Mouse (Mus musculus) forebrain, embryonic 14.5 days (tissue): ENCODE measurements around the gene Pex16. TPM values are rescaled to one million over a fixed set of nuclear protein-coding genes. Genes with fewer than 3 reads are reported as not detected.
"Not testable (repeated sequence)": the region's sequence is repeated elsewhere in the genome, so short reads cannot be mapped to it uniquely, and the experiment has no call there.

Experiments used
- ATAC-seq: fragments of 200-750 bp; cut with Nextera tagmentation; 2 replicates; pipeline ENCODE4 v1.8.0; 2017; ENCODE audit warnings: mild to moderate bottlenecking, moderate library complexity
- DNase-seq: peaks from one replicate; pipeline ENCODE4 v3.0.0-alpha.2; 2015; ENCODE audit warnings: low spot score
- H3K27ac ChIP-seq: fragments of 300-500 bp; sonication (generic); 2 replicates; pipeline ENCODE4 v1.5.1; 2014; ENCODE audit warnings: low read depth, mild to moderate bottlenecking, control low read depth, low read length, moderate library complexity
- H3K27me3 ChIP-seq: fragments of 300-500 bp; sonication (generic); replicated peaks from 2 replicates; pipeline ENCODE4 v1.6.1; 2014; ENCODE audit warnings: low read length, control low read depth, mixed read lengths; ENCODE audit not compliant: control insufficient read depth, insufficient read depth
- H3K36me3 ChIP-seq: fragments of 300-500 bp; sonication (generic); 2 replicates; pipeline ENCODE4 v1.6.1; 2014; ENCODE audit warnings: low read length, control low read depth; ENCODE audit not compliant: control insufficient read depth, insufficient read depth
- H3K4me1 ChIP-seq: fragments of 300-500 bp; sonication (generic); 2 replicates; pipeline ENCODE4 v1.6.1; 2014; ENCODE audit warnings: antibody characterized with exemption, low read length, control low read depth; ENCODE audit not compliant: control insufficient read depth, insufficient read depth
- H3K4me2 ChIP-seq: fragments of 300-500 bp; sonication (generic); 2 replicates; pipeline ENCODE4 v1.6.1; 2014; ENCODE audit warnings: mild to moderate bottlenecking, control low read depth, low read length
- H3K4me3 ChIP-seq: fragments of 300-500 bp; sonication (generic); 2 replicates; pipeline ENCODE4 v1.5.1; 2014; ENCODE audit warnings: low read depth, low read length, control low read depth
- H3K9ac ChIP-seq: fragments of 300-500 bp; sonication (generic); 2 replicates; pipeline ENCODE4 v1.6.1; 2014; ENCODE audit warnings: mild to moderate bottlenecking, low read length, control low read depth, moderate library complexity
- H3K9me3 ChIP-seq: fragments of 300-500 bp; sonication (generic); replicated peaks from 2 replicates; pipeline ENCODE4 v1.6.1; 2016; ENCODE audit warnings: low read length, control low read depth, mixed read lengths; ENCODE audit not compliant: control insufficient read depth
- WGBS: fragments of 180-500 bp; shearing (Covaris S2); extraction: QIAGEN DNeasy Blood & Tissue Kit; methylation state at CpG from one replicate; pipeline ENCODE4 v1.1.7; 2014; 5-methylcytosine and 5-hydroxymethylcytosine counted together
- polyA plus RNA-seq: library from polyadenylated mRNA; unstranded; fragments of >200 nt; fragmentation: Nextera tagmentation; extraction: Ambion mirVana; gene quantifications from 2 replicates; pipeline ENCODE4 v1.2.1, GENCODE M21; 2014

The Pex16 gene
- polyA plus RNA-seq, 1 experiment from 2014 or later: 37.1 TPM

DNA sequence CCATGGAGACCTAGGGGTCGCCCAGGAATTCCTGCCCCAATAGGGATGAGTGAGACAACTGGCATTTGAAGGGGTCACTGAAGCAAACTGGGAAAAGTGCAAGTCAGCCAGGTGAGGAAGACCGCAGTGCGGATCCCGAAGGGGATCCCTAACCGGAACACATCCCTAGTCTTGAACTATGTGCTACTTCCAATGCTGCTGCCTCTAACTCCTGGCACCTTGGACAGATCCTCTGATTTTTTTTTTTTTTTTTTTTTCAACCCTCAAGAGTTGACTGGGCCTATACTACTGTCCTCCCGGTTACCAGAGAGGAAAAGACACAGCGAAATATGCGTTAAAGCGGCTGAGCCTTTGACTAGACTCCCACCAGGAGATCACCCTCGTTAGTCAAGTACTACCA, 15.2 kb downstream of the Pex16 start:
- H3K4me3 ChIP-seq: peak overlapping the region; percentile 79
- peak overlapping the region; percentile 89; the same call in 1 of the 2 replicates for H3K9ac ChIP-seq
- H3K36me3 ChIP-seq: peaks cover 30% of the 10 kb centered on the region
- H3K27me3 ChIP-seq: no peaks in the 10 kb centered on the region
- peaks cover 43% of the 10 kb centered on the region for H3K4me1 ChIP-seq
- peak overlapping the region; percentile 84 for H3K4me2 ChIP-seq
- WGBS: under 1% methylated on average over 10 of the region's 10 CpGs
- peak overlapping the region; percentile 82 for H3K27ac ChIP-seq
- no peaks in the 10 kb centered on the region for H3K9me3 ChIP-seq
- DNase-seq (no peak), ATAC-seq (no peak)

DNA sequence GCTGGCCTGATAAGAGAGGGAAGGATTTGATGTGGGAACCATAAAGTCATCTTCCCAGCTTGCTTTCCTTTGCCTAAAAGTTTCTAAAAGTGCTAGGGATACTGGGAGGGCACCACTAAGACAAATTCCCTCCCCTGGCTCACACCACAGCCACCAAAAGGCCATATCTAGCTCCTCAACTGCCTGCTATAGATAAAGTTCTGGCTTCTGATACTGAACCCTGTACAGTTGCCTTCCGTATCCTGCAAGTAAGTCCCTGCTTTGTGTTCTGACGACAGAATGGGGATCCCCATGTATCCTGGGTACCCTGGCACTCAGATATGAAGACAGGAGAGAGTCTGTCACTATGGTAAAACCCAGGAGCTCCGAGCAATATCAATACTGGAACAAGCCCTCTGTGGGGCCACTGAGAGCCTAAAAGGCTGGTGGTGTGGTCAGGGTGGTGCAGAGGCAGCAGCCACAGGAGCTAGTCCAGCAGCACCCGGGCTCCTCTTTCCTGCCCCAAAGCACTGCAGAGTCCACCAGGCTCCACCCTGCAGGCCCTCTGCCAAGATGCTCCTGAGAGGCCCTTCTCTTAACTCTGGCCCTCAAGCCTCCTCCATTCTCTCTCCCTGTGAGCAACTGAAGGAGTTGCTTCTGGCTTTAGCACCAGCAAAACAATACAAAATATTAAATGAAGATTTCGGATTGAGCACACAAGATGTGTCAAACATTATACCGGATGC, 15.9 kb downstream of the Pex16 start:
- H3K4me2 ChIP-seq: peak overlapping the region; percentile 84; the same call in 1 of the 2 replicates
- no peaks in the 10 kb centered on the region for H3K9me3 ChIP-seq
- peaks cover 23% of the 10 kb centered on the region for H3K36me3 ChIP-seq
- DNase-seq (no peak), ATAC-seq (no peak)
- WGBS: 72% methylated on average over 6 of the region's 6 CpGs
- no peaks in the 10 kb centered on the region for H3K27me3 ChIP-seq
- no peak overlapping the region; the same call in 1 of the 2 replicates for H3K9ac ChIP-seq
- peaks cover 43% of the 10 kb centered on the region for H3K4me1 ChIP-seq
- peak overlapping the region; percentile 82; the same call in 1 of the 2 replicates for H3K27ac ChIP-seq
- H3K4me3 ChIP-seq: no peak overlapping the region

DNA sequence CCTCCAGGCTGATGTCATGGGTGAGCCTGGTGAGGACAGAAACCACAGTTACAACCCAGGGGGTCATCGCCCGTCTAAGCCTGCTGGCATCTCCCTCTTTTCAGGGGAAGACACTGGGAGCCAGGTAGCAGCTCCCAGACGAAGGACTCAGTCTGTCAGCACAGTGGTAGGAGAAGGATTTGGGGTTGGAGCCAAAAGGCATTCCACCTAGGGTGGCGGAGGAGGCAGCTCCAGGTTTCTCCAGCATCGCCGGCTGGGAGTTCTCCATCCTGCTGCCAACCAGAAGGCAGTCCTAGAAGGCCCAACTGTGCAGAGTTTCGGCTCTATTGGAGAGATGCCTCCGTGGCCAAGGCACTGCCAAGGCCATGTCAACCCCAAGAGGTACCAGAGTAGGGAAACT, 16.6 kb downstream of the Pex16 start:
- H3K27ac ChIP-seq: no peak overlapping the region
- no peak for ATAC-seq
- WGBS: 77% methylated on average over 8 of the region's 8 CpGs
- H3K4me2 ChIP-seq: peak overlapping the region; percentile 57
- H3K36me3 ChIP-seq: peaks cover 15% of the 10 kb centered on the region
- H3K4me3 ChIP-seq: no peak overlapping the region
- no peaks in the 10 kb centered on the region for H3K27me3 ChIP-seq
- H3K4me1 ChIP-seq: peaks cover 43% of the 10 kb centered on the region
- no peak overlapping the region for H3K9ac ChIP-seq
- H3K9me3 ChIP-seq: no peaks in the 10 kb centered on the region
- no peak for DNase-seq

DNA sequence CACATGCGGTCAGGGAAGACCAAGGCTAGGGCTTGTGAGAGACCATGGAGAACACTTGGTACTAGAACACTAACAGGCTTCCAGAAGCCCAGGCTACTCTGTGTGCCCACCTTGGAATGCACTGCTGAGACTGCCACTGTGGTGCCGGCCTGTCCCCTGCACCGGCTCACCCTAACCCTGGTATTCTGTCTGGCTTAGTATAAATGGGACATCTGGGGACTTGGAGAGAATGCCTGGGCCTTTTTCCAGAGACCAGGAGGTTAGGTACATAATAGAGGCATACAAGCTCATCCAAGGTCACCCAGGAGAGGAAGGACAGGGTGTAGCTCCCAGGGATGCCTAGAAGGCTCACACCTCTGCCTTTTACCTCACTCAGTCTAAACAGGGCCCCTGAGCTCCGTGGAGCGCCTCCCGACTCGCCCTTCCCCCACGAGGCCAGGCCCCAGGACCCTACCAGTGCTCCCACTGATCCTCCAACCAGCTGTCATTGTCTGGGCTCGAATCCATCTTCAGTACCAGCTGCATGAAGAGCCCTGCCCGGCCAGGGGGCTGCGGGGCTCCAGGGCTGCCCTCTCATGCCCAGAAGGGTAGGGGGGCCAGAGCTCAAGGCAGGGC, 17.3 kb downstream of the Pex16 start:
- peaks cover 43% of the 10 kb centered on the region for H3K4me1 ChIP-seq

DNA sequence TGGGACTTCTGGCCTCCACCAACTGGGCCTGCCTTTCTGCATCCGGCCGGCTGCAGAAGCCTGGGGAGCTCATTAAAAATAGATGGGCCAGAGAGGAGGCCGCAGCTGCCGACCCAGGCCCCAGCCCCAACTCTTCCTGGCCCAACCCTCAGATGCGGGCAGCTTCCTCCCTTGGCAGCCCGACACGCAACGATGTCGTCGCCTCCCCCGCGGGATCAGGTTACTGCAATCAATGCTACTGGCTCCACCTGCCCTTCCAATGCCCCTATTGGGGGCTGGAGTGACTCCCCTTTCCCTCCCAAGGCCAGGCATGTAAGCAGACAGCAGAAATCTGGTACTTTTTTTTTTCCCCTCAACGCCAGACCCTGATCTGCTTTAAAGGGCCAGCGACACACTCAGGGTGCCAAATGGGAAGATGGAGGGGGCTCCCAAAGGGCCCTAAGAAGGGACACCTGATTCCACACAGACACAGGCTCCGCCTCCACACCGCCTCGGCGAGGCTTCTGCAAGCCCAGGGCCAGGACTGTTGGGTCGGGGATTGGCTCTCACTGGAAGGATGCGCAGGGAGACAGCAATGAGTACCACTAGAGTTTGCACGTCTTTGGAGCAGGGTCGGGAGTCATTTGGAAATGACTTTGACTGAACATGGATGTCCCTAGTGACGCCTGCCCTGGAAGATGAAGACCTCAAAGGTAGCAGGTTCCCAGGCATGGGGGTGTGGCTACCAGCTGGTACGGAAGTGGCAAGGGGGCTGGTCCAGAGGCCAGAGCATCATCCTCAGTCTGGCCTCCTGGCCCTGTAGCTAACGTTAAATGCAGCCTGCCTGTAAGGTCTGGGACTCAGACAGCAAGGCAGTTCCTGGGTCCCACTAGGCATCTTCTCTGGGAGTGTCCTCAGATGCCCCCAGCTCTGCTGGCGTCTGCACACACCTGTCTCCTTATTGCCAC, 18.1 kb downstream of the Pex16 start:
- DNase-seq (peak; percentile 66), ATAC-seq (no peak)
- peak overlapping the region; percentile 58 for H3K9ac ChIP-seq
- no peaks in the 10 kb centered on the region for H3K27me3 ChIP-seq
- H3K4me3 ChIP-seq: peak overlapping the region; percentile 23
- H3K4me1 ChIP-seq: peaks cover 40% of the 10 kb centered on the region
- H3K9me3 ChIP-seq: no peaks in the 10 kb centered on the region
- H3K27ac ChIP-seq: peak overlapping the region; percentile 81
- 4% methylated on average over 26 of the region's 26 CpGs for WGBS
- peak overlapping the region; percentile 57 for H3K4me2 ChIP-seq
- peaks cover under 1% of the 10 kb centered on the region for H3K36me3 ChIP-seq

More for the DNA sequence above, 17.3 kb downstream of the Pex16 start:
- peak overlapping the region; percentile 81 for H3K27ac ChIP-seq
- ATAC-seq: no peak
- WGBS: 15% methylated on average over 11 of the region's 11 CpGs
- no peak for DNase-seq
- peak overlapping the region; percentile 58 for H3K9ac ChIP-seq
- peak overlapping the region; percentile 23 for H3K4me3 ChIP-seq
- H3K4me2 ChIP-seq: peak overlapping the region; percentile 57
- H3K36me3 ChIP-seq: peaks cover 9% of the 10 kb centered on the region
- no peaks in the 10 kb centered on the region for H3K9me3 ChIP-seq
- no peaks in the 10 kb centered on the region for H3K27me3 ChIP-seq

DNA sequence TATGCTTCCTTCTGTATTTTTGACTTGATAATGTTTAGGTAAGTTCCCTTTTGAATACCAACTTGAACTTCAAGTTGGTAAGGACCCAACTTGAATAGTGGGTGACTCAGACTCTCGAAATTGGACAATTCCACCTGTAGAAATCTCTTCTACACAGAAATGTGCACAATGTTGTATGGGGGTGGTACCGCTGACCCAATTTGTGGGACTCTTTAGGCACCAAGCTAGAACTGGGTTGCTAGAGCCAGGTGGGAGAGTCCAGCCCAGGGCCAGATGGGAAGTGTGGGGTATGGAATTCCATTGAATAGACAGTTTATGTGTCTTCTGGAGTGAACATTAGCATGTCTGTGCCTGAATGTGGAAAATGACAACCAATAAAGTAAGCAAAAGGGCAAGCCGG, 21.1 kb downstream of the Pex16 start:
- H3K9me3 ChIP-seq: no peaks in the 10 kb centered on the region
- 87% methylated on average over 3 of the region's 3 CpGs for WGBS
- DNase-seq (no peak), ATAC-seq (no peak)
- H3K27me3 ChIP-seq: no peaks in the 10 kb centered on the region
- H3K9ac ChIP-seq: no peak overlapping the region
- H3K27ac ChIP-seq: no peak overlapping the region
- peaks cover 30% of the 10 kb centered on the region for H3K4me1 ChIP-seq
- no peaks in the 10 kb centered on the region for H3K36me3 ChIP-seq
- no peak overlapping the region for H3K4me2 ChIP-seq
- no peak overlapping the region for H3K4me3 ChIP-seq

DNA sequence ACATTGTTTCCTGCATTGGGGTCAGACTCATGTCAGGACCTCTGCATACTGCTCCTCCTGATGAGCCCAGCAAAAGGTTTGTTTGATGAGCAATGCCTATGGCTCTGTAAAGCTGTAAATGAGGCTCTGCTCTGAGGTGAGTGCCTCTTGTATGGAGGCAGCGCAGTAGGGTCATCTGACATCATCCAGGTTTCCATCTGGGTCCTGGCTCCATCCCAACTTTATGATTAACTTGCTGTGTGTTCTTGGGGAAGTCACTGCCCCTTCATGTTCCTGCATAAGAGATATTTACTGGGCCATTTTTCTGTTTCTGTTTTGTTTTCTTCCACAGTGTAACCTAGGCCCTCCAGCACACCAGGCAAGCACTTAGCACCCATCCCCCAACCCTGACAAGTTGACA, 23.0 kb downstream of the Pex16 start:
- Histone ChIP-seq H3K4me2 (no peak overlapping the region), H3K9ac (no peak overlapping the region), H3K36me3 (no peaks in the 10 kb centered on the region), H3K4me1 (peaks cover 13% of the 10 kb centered on the region), H3K27ac (no peak overlapping the region), H3K9me3 (no peaks in the 10 kb centered on the region), H3K4me3 (no peak overlapping the region), H3K27me3 (no peaks in the 10 kb centered on the region)
- no peak for ATAC-seq
- DNase-seq: no peak
- WGBS: 82% methylated on average over 1 of the region's 1 CpGs

DNA sequence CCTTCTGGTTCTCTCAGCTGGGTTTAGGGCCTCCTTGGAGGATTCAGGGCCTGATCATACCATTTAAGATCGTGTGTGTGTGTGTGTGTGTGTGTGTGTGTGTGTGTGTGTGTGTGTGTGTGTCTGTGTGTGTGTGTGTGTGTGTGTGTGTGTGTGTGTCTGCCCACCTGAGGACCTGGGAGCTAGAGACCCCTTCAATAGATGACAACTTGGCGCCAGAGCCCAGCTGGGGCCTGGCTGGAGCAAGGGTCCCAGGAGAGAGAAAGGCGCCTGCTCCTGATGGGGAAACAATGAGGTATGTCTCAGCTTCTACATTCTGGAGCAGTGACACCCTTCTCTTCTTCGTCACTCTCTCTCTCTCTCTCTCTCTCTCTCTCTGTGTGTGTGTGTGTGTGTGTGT, 25.4 kb downstream of the Pex16 start:
- DNase-seq, H3K27me3 ChIP-seq, H3K9me3 ChIP-seq, H3K27ac ChIP-seq, H3K4me1 ChIP-seq: not testable (repeated sequence)
- Histone ChIP-seq H3K4me3 (peak overlapping the region; percentile 73), H3K36me3 (peaks cover 15% of the 10 kb centered on the region), H3K9ac (0 out of 2 replicates have a peak overlapping the region, but pooled peaks have one; percentile 8), H3K4me2 (peak overlapping the region; percentile 69)
- WGBS: 70% methylated on average over 4 of the region's 4 CpGs
- 0 out of 2 replicates have a peak, but pooled peaks have one; percentile 15 for ATAC-seq
